Mouse (Mus musculus): ENCODE results near the gene Prorsd1.
"Not testable (repeated sequence)": the region's sequence is repeated elsewhere in the genome, so short reads cannot be mapped to it uniquely, and the experiment has no call there.

Prorsd1 gene

DNA sequence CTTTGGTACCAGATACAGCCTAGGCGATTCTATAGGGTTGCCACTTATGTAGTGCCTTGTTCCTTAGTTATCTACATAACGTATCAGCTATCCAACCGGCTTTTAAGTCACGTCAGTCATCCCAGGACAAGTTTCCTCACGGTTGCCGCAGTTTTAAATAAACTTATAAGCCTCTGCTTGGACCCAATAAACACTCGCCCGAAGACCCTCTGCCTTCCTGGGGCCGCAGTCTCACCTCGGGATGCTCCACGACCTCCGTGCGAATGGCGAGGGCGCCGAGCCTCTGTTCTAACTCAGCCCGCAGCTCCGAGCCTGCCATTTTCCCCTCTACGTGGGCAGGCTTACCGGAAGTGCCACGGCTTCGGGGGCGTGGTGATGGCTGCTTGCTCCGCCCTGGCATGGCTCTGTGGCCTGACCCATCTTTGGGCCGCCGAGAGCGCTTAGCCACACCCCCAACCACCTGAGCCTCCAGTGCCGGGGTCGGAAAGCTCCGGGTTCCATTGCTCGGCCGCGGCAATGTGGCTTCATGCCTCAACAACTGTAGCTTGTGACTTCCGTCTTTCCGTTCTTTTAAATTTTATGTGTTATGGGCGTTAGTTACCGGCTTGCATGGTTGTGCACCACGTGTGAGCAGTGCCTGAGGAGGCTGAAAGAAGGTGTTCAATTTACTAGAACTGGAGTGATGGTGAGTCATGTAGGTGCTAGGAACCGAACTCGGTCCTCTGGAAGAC, at the start of gene Prorsd1:
Prorsd1 (minus strand) TSS at position 352 of the 731 bp plus-strand sequence.
- peak; percentile 72 to 82 for DNase-seq (ENCODE audit: low spot score in 2 of 2)

DNA sequence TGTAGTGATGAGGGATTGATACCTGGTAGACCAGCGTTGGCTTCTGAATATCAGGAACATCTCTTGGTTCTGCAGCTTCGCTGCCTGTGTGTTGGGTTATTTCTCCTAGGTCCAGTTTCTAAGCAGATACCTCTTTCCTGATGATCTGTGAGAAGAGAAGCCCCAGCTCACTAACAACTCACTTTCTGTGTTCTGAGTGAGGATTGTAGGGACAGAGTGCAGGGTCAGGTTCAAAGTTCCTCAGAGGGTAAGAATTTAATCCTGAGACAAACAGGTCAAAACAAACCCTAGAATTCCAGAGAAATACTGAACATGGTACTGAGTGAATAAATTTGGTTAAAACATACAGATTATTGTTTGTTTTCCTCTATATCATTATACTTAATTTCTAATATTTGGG, 48.6 kb upstream of the Prorsd1 start:
- DNase-seq (ENCODE audit: low spot score in 2 of 2), result no peak

DNA sequence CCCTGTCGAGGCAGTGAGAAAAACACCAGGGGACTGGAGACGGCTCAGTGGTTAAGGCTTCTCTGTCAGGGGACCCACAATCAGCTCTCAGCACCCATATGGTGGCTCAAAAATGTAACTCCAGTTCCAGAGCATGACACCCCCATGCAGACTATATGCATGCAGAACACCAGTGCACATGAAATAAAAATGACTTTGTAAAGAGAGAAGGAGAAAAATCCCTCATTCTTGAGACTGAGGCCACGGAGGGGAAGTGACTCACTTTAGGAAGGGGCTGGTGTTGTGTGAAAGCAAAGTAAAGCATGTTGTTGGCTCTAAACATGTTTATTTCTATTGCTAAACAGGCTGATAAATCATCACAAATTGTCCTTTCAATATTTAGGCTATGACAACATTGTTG, 46.2 kb upstream of the Prorsd1 start:
- DNase-seq (ENCODE audit: low spot score in 2 of 2), result no peak

DNA sequence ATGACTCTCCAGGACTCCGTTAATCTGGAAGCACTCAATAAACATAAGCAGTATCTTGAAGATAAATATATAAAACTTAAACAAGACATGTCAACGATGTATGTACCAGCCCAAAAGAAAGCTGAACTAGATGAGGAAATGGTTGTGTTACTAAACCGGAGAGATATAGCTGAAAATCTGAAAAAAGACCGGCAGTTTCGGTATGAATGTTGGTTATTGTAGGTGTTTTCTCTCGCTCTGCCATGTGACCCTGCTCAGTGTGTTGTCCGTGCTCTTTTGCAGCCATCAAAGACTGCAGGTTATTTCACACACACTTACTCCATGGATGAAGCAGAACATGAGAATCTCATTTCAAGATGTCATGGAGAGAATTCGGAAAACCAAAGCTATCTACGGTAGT, 45.6 kb upstream of the Prorsd1 start:
- DNase-seq (ENCODE audit: low spot score in 2 of 2), result no peak

DNA sequence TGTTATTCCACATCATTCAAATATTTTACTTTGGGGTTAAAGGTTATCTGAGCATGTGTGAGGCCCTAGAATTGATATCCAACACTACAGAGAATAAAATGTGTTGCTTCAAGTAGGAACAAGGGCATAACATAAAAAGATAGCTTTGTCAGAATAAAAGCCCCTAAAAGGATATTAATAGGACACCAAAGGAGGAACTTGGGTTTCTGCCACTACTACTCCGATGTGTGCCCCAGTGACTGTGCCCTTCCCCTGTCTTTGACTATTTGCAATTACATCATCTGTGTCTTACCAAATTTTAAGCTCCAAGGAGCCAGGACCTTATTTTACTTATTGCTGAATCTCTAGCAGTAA, 34.6 kb upstream of the Prorsd1 start:
- no peak for DNase-seq (ENCODE audit: low spot score in 2 of 2)

DNA sequence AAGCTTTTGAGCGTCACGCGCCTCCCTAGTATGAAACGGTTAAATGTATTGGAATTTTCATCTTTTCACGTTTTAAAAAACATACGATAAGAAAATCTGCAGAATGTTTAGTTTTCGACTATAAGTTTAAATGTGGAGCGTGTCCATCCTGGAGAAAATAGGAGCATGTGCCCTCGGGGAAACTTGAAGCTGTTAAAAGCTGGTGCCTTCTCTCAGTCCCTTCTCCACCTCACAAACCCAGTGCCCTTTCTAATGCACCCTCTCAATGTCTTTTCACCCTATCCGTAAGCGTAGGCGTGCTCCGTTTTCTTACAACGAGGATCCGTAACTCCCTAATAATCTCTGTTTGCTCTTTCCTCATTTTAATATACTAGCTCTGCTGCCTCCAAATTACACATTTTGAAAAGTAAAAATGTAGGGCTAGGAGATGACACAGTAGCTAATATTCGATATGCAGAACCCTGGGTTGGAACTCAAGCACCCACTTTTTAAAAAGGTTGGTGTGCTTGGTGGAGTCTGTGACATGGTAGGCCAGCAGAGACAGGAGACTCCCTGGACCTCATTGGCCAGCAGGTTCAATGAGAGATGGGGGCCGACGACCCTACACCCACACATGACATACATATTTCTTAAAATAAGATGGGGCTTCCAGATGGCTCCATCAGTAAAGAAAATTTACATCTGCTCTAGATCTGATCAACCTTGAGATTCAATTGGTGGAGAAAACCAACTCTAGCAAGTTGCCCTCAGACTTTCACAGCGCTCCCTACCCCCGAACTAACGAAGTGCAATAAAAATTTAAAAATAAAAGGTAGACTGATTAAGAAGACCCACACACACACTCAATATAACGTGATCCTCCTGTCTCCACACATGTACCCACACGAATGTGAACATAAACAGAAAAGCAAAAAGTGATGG, 33.9 kb upstream of the Prorsd1 start:
- no peak for DNase-seq (ENCODE audit: low spot score in 2 of 2)

DNA sequence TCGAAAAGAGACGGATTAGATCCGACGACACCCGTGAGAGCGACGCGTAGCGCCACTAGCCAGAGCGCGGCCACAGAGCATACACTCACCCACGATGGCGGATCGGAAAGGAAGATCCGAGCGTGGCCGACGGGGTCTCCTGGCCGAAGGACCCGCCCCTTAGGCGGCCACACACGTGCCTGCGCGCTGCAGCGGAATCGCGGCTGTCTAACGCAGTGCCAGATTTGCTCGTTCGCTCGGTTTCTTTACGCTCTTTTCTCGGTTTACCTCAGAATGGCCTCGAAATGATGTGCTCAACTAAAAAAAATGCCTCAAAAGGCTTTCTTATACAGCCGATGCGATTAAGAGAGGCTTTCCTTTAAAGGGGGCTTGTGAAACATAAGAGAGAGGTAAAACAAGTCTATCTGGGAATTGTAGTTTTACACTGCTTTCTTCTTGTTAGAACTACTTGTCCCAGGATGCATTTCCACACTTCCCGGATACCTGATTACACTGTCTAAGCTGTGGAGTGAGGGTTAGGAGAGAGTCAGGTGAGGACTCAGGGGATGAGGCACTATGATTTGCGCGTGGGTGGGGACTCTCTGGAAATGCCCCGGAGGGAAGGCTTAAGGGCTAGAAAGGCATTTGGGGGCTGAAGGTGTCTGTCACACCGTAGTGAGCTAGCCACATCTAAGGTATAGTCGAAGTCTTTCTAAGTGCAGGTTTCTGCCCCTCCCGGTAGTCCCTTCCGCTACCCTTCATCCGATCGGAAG, 33.1 kb upstream of the Prorsd1 start, which contains the start of the genes Clhc1 and Rps27a:
Clhc1 (plus strand) TSS at position 199 of the 752 bp plus-strand sequence.
Rps27a (minus strand) TSS at position 358 of the 752 bp plus-strand sequence.
- DNase-seq (ENCODE audit: low spot score in 2 of 2), result peak; percentile 86 to 90

DNA sequence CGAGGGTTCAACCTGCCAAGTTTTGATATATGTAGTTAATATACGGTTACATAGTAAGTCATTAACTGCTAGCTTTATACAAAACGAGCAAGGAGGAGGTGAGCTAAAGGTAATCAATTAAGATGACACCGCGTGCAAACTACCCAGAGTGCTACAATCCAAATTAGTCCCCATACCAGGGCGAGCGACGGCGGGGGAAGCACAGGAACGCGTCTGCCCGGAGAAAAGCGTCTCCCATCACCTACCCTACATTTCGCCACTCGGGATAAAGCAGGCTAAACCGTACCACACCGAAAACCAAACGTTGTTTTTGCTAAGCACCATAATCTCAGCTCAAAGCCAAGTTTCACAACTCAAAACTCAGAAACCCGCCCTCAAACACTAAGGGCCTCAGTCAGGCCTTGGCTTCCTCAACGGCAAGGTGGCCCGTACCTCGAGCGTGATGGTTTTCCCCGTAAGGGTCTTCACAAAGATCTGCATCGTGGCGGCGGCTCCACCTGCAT, 32.5 kb upstream of the Prorsd1 start:
- no peak for DNase-seq (ENCODE audit: low spot score in 2 of 2)

DNA sequence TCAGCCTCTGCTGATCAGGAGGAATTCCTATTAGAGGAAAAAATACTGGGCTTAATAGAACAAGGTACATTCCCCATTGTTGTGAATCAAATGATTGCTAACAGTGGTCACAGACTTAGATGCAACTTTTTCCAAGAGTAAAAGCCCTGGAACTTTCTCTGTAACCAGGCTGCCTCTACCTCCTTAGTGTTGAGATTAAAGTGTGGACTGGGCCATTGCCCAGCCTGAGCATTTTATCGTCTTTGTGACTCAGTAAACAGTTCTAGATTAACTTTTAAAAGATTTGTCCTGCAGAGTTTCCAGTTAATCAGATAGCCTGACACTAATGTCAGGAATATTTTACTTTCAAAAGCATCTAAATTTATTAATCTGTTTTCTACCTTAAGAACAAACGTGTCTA, 31.9 kb upstream of the Prorsd1 start:
- no peak for DNase-seq (ENCODE audit: low spot score in 2 of 2)

DNA sequence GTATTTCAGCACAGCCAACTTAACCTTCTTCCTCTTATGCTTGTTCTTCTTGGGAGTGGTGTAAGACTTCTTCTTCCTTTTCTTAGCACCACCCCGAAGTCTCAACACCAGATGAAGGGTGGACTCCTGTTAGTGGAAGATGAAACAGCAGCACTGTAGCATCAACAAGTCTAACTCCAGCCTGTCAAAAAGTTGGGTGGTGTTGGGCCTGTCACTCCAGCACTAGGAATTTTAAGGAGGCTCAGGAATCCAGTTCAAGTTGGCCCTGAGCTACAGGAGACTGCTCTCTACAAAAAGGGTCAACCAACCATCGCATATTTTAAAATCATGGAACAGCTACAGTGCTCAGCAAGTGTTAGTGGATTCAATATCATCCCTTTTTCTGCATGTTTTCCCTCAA, 31.5 kb upstream of the Prorsd1 start:
- not testable (repeated sequence) for DNase-seq (ENCODE audit: low spot score in 2 of 2)

DNA sequence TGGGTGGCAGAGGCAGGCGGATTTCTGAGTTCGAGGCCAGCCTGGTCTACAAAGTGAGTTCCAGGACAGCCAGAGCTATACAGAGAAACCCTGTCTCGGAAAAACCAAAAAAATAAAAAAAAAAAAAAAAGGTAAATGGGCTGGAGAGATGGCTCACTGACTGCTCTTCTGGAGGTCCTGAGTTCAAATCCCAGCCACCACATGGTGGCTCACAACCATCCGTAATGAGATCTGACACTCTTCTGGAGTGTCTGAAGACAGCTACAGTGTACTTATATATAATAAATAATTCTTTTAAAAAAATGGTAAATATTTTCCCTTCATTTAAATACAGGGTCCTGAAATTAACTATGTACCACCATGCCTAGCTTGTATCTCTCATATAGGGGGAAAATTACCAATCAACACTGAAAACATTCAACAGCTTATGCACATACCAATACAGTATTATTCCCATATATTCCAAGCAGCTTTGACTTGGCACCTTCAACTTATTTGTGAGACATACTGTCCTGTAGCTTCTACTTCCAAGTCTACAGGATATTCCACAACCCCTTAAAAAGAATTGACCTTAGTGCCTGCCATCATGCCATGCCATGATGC, 30.4 kb upstream of the Prorsd1 start:
- not testable (repeated sequence) for DNase-seq (ENCODE audit: low spot score in 2 of 2)

DNA sequence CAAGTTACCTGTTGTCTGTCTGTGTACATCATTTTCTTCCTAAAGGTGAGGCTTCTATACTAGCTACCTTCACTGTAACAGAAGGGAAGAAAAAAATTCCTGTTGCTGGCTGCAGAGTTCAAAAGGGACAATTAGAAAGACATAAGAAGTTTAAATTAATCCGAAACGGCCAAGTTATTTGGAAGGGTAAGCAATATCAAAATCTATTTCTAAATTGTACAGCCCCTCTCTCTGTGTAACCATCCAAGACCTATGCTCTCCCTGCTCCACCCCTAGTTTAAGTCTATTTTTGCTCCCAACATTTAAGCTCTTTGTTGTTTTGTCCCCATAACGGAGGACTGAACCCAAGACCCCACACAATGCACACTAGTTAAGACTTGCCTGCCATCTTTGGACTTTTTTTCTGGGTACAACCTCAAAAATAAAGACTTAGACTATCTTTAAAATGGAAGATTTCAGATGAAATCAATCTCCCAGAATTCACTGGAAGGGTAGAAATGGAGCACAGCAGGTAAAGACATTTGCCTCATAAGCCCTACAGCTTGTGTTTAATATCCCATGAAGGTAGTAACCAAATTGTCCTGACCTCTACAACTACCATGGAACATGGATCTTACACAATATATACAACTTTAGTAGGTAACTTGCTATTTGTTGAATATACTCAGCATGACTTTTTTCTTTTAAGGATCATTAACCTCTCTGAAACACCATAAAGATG, 29.6 kb upstream of the Prorsd1 start:
- DNase-seq (ENCODE audit: low spot score in 2 of 2), result no peak

DNA sequence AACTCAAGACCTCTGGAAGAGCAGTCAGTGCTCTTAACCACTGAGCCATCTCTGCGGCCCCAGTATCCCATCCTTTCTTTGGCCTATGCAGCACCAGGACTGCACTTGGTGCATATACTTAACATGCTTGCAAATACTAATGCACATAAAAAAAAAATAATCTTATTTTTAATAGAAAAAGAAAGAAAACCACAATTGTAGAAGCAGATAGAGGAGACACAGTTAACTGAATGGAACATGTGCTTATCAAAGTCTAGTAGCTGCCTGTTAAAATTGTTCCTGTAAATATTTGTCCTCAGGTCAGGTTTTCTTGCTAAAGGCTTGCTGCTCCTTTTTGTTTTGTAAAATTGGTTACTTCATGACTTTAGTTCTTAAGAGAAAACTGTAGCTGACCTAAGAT, 23.4 kb upstream of the Prorsd1 start:
- DNase-seq (ENCODE audit: low spot score in 2 of 2), result no peak

DNA sequence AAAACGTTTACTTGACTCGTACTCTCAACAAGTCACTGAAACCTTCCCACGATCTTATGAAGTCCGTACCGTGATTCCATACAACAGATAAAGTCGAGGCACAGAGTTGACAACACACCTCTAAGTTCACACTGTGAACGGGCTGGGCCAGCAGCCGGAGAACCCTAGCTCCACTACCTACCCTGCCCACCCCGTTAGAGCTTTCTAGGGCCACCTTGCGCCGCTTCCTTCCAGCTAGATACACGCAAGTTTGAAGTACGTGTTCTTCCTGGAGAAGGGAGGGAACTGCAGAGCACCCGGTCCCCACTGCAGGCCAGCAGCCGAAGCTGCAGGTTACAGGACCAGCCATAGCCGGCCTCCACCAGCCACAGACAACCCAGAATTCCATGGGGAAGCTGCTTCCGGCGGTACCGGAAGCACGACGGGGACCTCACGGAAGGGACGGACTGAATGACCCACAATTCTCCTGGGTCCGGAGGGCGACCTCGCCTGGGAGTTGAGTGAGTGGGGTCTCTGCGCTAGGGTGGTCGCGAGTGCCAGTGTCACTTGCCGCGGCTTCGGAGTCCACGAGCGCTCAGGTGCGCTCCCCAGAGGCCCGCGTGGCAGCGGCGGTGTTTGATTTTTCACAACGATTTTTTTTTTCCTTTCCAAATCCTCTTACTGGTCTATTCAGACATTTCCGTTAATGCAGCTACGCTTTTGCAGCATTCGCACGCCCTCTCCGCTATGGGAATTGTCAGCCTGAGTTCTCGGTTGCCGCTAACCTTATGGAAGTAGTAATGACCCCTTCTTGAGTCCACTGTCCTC, 11.4 kb upstream of the Prorsd1 start, which contains the start of gene Mtif2:
Mtif2 (plus strand) TSS at position 421 of the 807 bp plus-strand sequence.
- peak; percentile 55 to 81 for DNase-seq (ENCODE audit: low spot score in 2 of 2)

DNA sequence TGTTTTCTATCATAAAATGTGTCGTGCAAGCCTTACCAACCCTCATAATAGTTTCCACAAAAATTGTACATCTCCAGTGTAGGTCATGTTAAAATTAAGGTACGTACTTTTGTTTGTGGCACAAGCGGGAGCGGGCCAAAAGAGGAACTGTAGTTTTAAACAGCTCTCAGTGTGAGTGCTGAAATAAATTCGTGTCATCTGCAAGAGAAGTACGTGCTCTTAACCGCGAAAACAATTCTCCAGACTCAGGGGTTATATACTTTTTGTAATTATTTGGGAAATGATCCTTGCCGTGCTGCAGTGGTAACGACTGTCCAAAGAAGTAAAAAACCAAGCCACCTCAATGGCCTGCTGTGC, 530 bp downstream of the Prorsd1 start:
- DNase-seq (ENCODE audit: low spot score in 2 of 2), result no peak

DNA sequence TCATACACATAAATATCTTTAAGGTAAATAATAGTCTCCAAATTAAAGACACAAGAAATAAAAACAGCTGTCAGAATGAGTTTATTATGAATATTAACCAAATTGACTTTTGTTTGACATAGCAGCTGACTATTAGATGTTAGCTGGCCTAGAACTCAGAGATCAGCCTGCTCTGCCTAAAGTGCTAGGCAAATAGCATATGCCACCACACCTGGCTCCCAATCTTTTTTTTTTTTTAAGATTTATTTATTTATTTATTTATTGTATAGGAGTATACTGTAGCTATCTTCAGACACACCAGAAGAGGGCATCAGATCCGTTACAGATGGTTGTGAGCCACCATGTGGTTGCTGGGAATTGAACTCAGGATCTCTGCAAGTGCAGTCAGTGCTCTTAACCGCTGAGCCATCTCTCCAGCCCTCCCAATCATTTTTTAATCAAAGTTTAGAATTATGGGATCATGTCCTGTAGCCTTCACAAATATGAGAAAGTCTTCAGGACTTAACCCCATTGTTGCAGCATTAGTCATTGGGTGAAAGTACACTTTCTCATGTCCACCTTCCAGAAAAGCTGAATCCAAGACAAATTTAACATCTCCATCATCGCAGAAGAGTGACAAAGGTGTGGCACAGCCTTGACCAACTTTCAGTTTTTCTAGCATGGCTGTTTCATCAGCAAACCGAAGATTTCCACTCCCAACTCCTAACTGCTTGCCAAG, 1.9 kb downstream of the Prorsd1 start:
- DNase-seq (ENCODE audit: low spot score in 2 of 2), result no peak

DNA sequence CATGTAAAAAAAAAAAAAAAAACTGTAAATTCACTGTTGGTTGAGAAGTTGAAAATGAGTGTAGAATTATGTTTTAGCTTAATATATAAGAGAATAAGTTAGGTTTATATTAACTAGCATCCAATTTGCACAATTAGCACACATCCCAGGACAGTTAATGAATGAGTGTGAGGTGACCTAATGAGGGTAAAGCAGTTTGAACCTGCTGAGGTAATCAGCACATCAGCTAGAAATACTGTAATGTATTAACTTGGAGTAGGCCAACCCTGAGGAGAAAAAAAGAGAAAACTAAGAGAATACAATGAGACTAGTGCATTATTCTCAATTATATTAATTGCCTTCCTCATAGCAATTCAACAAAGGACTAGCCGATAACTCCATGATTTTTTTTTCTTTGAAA, 5.4 kb downstream of the Prorsd1 start:
- no peak for DNase-seq (ENCODE audit: low spot score in 2 of 2)

DNA sequence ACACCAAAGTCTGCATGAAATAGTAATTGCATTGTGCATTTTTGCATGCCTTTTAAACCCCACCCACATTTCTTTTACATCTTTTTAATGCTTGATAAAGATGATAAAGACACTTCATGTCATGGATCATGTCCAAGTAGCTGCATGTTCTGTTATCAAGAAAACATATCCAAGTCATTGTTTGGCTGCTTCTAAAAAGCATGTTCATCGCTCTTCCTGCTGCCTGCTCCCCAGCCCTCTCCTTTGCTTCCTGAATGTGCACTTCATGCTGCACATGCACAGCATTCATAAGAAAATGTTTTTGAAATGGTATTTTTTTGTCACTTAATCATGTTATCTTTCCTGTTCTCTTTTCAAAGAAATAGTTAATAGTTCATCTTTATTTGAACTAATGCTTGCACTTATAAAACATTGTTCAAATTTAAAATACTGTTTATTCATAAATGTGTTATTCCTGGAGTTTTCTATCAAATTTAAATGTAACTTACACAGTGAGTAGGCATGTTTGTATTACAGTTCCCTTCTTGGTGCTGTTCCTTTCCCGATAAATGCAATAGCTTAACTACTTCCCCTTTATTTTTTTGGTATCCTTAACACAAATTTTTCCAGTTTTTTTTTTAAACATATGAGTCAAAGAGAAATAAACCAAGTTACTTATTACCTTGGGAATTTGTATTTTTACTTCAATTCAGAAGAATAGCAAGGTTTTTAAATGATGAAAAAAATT, 9.8 kb downstream of the Prorsd1 start:
- DNase-seq (ENCODE audit: low spot score in 2 of 2), result no peak

All from cerebellum, postnatal 4 days (tissue).